Mouse (Mus musculus) spleen, adult 18-20 months (tissue): Measurements from ENCODE around the gene Trim60.

Source experiments
- DNase-seq, 2 experiments: peaks; one replicate each; pipeline ENCODE4 v3.0.0; 2022; ENCODE audit warnings: mixed read lengths in 2 of 2

Trim60 gene

DNA sequence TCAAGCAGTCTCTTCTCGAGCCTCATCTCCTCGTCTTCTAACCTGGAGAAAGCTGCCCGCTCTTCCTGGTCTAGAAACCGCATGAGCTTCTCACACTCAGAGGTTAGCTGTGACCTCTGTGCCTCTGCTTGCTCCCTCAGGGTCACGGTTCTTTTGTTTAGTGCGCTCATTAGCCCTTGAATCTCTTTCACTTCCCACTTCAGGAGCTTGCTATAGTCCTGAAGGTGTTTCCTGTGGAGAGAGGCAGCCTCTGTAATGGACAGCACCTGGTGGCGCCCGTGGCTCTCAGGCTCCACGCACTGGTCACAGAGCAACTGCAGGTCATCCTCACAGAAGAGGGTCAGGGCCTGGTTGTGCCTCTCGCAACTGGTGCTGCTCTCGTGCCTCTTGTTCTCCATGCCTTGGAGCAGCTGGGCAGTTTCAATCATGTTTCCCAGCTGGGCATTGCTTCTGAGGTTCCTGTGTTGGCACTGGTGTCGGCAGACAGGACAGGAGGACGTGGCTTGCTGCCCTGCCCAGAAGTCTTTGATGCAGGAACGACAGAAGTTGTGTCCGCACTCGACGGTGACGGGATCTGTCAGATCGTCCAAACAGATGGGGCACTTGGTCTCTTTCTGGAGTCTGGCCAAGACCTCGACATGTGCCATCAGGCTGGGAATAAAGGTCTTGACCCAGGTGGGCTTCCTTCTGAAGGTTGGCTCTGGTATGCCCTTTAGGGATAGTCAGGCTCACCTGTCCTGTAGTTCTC, 35.1 kb downstream of the Trim60 start:
- no peak for DNase-seq

- DNase-seq = no peak
Observed at GRCm38 (mm10) chr8:64962836-64963235, 55.5 kb downstream of the Trim60 start.

DNA sequence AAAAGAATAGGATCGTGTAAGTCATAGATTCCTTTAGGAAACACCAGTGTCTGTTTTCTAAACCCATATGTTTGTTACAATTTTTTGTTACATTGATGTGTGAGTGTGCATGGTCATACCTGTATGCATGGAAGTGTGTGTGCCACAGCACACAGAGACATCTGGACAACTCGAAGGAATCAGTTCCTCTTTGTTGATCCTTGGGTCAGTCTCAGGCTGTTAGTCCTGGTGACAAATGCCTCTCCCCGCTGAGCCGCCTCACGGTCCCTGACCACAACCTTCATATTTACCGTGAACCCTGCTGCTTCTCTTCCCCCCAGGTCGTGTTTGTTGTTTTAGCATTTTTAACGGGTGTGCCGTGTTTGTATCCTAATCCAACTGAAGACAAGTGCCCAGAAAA, 59.4 kb downstream of the Trim60 start:
- DNase-seq = no peak

- DNase-seq = no peak
Observed at GRCm38 (mm10) chr8:64952101-64952500, 66.3 kb downstream of the Trim60 start.
